Mouse (Mus musculus): ENCODE measurements around the gene Fcgrt.

DNA sequence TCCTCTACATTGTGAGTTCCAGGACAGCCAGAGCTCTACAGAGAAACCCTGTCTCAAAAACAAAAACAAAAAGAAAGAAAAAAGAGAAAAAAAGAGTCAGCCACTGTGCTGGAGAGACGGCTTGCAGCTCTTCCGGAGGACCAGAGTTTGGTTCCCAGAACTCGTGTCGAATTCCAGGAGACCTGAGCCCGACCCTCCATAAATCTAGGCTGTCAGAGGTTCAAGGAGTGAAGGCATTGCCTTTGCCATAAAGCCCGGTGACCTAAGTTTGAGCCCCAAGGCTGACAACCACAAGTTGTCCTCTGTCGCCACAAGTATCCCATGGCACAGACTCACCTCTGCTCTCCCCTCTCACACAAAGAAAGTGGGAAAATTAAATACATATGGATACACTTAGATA is 9.5 kb downstream of the Fcgrt start:
- TF ChIP-seq POLR2A (IDR thresholded peaks at IDR 0.05; ENCODE audit: insufficient read length, low read depth) (no peak), CEBPB (IDR thresholded peaks at IDR 0.05; ENCODE audit: insufficient read depth, poor library complexity, severe bottlenecking) (no peak), MYOD1 (IDR thresholded peaks at IDR 0.05; ENCODE audit: control insufficient read depth in 1 of 3, insufficient read length in 2 of 3, low read depth in 2 of 3) (no peak), MAX (IDR thresholded peaks at IDR 0.05; ENCODE audit: low read depth) (no peak), POLR2AphosphoS2 (IDR thresholded peaks at IDR 0.05; ENCODE audit: insufficient read length, low read depth) (no peak), USF1 (IDR thresholded peaks at IDR 0.05; ENCODE audit: low read depth) (no peak), TCF12 (IDR thresholded peaks at IDR 0.05; ENCODE audit: insufficient read depth, poor library complexity, severe bottlenecking) (no peak)
